Mouse (Mus musculus) G1E-ER4 (cell line): ENCODE measurements around the gene Kcnh1. TPM values are rescaled to one million over a fixed set of nuclear protein-coding genes. Genes with fewer than 3 reads are reported as not detected.

Source experiments
- GATA1 ChIP-seq: IDR thresholded peaks from one replicate; pipeline ENCODE4 v1.8.0; 2012; ENCODE audit warnings: low read length, inconsistent platforms
- polyA plus RNA-seq: library from polyadenylated mRNA; stranded (reverse); fragments of >175 nt; gene quantifications from 2 replicates; pipeline ENCODE4 v1.2.3, GENCODE M21; 2012

Gene Kcnh1
- polyA plus RNA-seq, 1 experiment: not detected

GRCm38 (mm10) chr1:192347327-192347726, 156.8 kb downstream of the Kcnh1 start:
- no peak for TF ChIP-seq GATA1

GRCm38 (mm10) chr1:192356231-192356630, 165.7 kb downstream of the Kcnh1 start:
- TF ChIP-seq GATA1: no peak

GRCm38 (mm10) chr1:192359212-192359611, 168.6 kb downstream of the Kcnh1 start:
- TF ChIP-seq GATA1: no peak

- TF ChIP-seq GATA1: no peak
Observed at GRCm38 (mm10) chr1:192368336-192368735, 177.8 kb downstream of the Kcnh1 start.

- no peak for TF ChIP-seq GATA1
Observed at GRCm38 (mm10) chr1:192371943-192372614, 181.5 kb downstream of the Kcnh1 start.

- TF ChIP-seq GATA1: no peak
Observed at GRCm38 (mm10) chr1:192378546-192379075, 188.0 kb downstream of the Kcnh1 start.

GRCm38 (mm10) chr1:192380596-192381041, 190.0 kb downstream of the Kcnh1 start:
- TF ChIP-seq GATA1: no peak

- TF ChIP-seq GATA1: no peak
Observed at GRCm38 (mm10) chr1:192387624-192388023, 197.1 kb downstream of the Kcnh1 start.

- TF ChIP-seq GATA1: no peak
Observed at GRCm38 (mm10) chr1:192391041-192391440, 200.5 kb downstream of the Kcnh1 start.

GRCm38 (mm10) chr1:192392232-192392631, 201.7 kb downstream of the Kcnh1 start:
- TF ChIP-seq GATA1: no peak

GRCm38 (mm10) chr1:192399667-192400490, 209.3 kb downstream of the Kcnh1 start:
- no peak for TF ChIP-seq GATA1

- no peak for TF ChIP-seq GATA1
Observed at GRCm38 (mm10) chr1:192400991-192401390, 210.4 kb downstream of the Kcnh1 start.

GRCm38 (mm10) chr1:192402911-192403704, 212.5 kb downstream of the Kcnh1 start:
- no peak for TF ChIP-seq GATA1

- TF ChIP-seq GATA1: no peak
Observed at GRCm38 (mm10) chr1:192405136-192405535, 214.6 kb downstream of the Kcnh1 start.

GRCm38 (mm10) chr1:192406589-192406988, 216.0 kb downstream of the Kcnh1 start:
- TF ChIP-seq GATA1: no peak

GRCm38 (mm10) chr1:192415813-192416212, 225.2 kb downstream of the Kcnh1 start:
- no peak for TF ChIP-seq GATA1
